Mouse (Mus musculus) spleen, adult 18-20 months (tissue): Measurements from ENCODE around the gene Yes1.
"Not testable (repeated sequence)": the region's sequence is repeated elsewhere in the genome, so short reads cannot be mapped to it uniquely, and the experiment has no call there.

Source experiments
- DNase-seq, 2 experiments: peaks; one replicate each; pipeline ENCODE4 v3.0.0; 2022; ENCODE audit warnings: mixed read lengths in 2 of 2

Gene Yes1

DNA sequence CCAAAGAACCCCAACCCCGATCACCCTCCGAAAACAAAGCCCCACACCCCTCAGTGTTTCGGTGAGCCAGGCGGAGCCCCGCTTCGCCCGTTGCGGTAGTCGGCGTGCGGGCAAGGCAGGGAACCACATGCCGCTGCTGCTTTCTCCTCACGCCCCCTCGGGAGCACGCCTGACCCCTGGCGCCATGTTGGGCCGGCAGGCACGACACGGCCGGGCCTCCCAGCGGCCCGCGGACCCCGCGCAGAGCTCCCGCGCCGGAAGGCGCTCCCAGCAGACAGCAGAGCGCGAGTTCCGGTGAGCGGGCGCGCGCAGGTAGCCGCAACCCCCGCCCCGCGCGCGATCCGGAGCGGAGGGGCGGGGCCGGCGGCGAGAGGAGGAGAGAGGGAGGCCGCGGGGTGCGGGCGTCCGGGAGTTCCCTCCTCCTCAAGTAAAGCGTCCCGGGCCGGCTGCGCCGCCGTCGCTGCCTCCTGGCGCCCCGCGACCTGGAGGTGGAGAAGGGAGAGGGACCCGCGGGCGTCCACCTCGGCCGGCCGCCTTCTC is at the start of gene Yes1:
Gene Yes1, plus strand, starts transcription at position 371 of the 540 bp plus-strand sequence.
- DNase-seq = peak; percentile 59 to 66

DNA sequence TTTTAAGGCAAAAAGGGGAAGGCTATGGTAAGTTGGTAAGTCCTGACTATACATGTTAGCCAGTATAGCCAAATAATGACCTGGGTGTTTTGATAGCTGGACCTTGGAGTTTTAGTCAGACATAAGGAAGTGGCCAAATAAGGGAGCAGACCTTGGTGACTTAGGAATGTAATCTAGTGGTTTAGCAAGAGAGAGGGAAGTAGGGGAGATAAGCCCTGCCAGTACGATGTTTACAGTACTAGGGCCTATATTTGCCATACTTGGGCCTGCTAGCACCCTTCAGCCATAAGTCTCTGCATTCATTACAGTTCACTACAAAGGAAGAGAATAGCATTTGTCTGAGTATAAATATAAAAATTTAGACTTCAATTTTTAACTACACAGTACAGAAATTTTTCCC is 46.3 kb upstream of the Yes1 start:
- no peak for DNase-seq

GRCm38 (mm10) chr5:32571802-32572201 is 39.2 kb upstream of the Yes1 start:
- no peak for DNase-seq

- DNase-seq = peak in 1 of 2 experiments; percentile 50
These were observed 22.8 kb upstream of the Yes1 start for GRCm38 (mm10) chr5:32588136-32588535.

GRCm38 (mm10) chr5:32593793-32594192 is 17.2 kb upstream of the Yes1 start:
- no peak for DNase-seq

DNA sequence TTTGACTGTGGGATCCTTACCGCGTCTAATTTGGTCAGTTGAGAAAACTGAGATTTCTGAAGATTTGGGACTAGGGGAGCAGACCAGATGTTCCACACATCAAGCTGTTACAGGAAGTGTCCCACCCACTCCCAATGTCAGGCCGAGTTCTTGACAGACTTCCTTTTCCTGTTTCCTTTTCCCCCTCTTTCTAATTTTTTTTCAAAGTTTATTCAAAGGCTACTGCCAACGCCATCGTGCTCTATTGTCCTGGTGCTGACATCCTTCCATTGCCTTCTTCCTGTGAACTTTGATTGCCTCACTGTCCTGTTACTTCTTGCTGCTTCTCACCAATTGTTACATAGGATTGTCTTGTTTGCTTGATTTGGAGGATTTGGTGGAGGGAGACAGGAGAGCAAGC is 16.6 kb upstream of the Yes1 start:
- no peak for DNase-seq

DNA sequence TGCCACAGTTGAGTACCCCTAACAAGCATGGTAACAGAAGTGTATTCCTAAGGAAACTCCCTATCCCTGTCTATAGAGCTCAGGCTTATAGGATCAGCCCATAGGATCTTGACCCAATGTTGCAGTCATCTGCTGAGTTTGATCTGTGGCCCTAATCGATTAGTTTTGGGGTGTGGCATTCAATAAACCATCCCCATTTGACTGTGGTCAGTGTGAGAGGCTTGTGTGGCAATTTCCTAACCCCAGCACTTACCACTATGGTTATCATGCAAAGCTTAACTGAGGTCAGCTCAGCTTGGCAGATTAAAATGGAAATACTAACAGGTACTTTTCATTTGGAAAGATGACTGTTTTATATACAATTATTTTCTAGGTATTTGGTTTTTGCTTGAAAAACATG is 5.1 kb upstream of the Yes1 start:
- DNase-seq = no peak

DNA sequence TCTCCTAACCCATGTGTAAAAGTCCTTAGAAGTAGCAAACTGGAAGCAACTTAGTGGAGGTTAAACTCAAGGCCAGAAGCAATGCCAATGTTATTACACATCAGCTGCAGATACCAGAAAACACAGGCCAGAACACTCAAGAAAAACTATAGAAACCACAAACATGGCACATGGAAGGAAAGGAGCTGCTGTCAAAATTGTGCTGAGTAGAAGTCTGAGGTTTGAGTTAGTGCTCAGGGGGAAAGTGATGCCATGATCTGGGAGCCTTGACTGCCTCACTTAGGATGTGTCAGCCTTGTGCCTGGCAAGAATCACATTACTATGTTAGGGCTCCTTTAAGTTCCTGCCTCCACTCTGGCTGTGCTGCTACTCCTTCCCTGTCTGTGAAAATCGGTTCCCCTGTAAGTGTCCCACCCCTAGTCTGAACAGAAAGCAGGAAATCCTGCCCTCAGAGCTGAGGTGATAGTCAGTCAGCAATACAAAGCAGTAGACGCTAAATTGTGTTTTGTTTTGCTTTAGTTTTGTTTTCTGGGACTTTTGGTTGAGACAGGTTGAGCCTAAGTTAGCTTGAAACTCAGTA is 3.1 kb upstream of the Yes1 start:
- DNase-seq = no peak

- no peak for DNase-seq
These were observed 2.5 kb upstream of the Yes1 start for GRCm38 (mm10) chr5:32608516-32608915.

DNA sequence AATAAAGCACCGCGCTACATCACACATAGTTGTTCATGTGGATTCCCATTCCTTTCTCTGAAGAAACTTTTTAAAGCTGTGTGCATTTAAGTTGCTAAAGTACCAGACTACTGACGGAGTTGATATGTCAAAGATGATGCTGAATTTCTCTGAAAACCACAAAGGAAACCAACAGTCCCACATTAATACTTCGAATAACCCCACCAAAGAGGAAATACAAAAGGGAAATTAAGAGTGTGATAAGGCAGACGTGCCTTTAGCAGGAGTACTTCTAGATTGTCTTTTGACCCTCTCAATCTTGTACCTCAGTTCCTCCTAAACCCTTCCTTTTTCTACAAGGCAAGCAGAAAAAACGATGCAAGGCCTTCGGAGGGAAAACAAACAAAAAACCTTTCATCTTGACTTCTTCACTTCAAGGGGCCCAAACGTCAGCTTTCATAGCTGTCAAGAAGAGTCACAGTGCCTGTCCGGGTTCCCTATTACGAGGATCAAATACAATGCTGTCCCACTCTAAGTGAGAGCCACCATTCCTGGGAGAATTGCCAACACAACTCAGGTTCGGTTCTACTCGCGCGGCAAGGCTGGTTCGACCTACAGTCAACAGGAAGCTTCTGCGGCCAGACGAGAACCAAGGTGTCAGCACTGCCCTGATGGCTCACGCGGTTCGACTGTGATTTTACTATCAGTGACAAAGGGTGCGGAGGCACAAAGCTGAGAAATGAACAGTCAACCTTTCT is 739 bp upstream of the Yes1 start:
- DNase-seq = peak in 1 of 2 experiments; percentile 14

DNA sequence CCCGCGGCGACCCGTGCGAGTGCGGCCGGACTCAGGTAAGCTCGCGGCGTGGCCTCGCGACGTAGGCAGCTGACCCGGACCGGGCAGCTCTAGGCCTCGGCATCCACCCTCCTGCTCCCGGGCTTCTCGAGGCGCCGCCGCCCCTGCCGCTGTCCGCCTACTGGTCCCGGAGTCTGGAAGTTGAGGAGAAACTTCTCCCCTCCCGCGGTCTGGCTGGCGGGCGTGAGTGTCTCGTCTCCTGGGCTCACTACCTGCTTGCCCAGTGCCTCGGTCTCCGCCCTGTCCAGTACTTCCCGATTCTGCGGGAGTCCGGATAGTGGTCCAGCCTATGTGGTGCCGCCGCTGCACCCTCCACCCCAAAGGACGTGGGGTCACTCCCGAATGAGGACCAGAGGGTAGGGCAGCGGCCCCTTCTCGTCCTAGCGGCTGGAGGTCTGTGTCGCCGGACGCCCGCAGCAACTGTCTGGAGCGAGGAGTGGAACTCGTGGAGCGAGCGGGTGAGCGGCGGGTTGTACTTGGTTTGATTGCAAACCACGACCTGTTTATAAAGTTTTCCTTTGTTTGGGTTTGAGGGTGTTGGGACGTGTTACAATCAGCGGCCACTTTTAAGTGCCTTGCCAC is 480 bp downstream of the Yes1 start:
- DNase-seq = peak; percentile 6 to 39

GRCm38 (mm10) chr5:32614291-32614690 is 3.3 kb downstream of the Yes1 start:
- no peak for DNase-seq

DNA sequence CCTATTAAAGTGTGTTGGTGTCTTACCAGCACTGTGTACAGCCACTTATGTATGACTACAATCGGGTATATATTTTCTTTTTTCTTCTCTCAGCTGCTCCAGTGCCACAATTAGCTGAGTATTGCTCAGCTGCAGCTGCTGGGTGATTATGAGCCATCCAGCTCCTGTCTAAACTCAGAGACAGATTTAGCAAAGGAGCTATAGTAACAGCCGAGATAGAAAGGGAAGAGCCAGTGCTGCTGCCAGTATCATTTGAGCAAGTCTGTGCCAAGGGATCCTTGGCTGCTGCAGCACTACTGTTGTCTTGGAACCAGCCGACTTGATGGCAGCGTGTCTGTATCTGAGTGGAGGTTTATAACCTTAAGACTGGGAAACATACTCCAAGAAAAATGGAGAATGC is 3.7 kb downstream of the Yes1 start:
- no peak for DNase-seq

DNA sequence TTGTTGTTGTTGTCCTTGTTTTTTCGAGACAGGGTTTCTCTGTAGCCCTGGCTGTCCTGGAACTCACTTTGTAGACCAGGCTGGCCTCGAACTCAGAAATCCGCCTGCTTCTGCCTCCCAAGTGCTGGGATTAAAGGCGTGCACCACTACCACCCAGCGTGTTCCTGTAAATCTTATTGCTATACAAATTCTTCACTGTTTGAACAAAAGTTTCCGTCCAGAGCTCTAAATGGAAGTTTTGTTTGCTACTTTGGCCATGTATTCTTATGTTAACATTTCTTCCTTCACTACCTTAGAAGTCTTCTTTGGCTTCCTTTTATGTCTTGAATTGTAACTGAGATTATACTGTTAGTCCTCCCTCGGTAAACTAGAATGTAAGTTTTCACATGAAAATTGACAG is 5.5 kb downstream of the Yes1 start:
- DNase-seq = not testable (repeated sequence)

GRCm38 (mm10) chr5:32617851-32618250 is 6.9 kb downstream of the Yes1 start:
- DNase-seq = no peak

DNA sequence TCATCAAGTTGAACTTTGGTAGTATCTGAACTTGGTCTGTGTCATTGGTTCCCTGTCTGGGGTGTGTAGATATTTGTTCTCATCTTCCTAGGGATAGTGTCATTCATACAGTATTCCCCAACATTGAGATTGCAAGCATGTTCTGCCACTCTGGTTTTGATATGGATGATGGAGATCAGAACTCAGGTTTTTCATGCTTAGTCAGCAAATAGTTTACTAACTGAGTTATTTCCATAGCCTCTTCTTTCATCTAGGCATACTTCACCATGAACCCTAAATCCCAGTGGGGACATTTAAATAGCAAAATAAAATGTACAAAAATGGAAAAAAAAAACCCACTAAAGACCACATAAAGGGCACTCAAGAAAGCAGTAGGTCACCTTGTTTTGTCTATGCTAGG is 12.7 kb downstream of the Yes1 start:
- DNase-seq = no peak

DNA sequence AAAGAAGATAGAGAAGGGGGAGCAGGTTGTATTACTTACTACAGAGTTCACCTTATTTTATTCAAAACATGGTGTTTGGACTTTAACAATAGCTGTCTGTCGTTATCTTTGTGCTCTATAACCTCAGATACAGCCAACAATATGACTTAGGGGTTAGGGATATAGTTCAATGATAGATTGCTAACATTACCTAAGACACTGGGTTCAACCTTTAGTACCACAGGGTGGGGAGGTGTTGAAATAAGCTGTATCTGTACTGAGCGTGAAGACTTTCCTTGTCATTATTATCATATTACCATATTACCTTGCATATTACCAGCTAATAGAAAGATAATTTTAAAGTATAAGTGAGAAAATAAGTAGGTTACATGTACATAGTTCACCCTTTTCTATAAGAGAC is 13.8 kb downstream of the Yes1 start:
- no peak for DNase-seq

DNA sequence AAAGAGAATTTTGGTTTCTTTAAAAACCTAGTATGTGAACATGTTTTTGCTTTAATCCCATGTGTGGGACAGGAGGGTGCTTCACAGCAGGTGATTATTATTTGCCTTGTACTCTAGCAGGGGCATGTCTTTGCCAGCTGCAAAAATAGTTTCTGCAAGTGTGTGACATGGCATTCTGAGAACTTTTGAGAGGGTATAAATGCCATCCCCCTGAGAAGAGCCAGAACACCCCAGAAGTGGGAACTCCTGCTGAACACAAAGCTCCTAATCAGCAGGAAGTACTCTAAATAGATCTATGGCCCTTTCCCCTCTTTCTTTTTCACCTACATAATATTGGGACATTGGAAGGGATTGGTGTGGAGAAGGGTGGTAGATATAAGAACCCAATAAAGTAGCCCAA is 22.2 kb downstream of the Yes1 start:
- no peak for DNase-seq

DNA sequence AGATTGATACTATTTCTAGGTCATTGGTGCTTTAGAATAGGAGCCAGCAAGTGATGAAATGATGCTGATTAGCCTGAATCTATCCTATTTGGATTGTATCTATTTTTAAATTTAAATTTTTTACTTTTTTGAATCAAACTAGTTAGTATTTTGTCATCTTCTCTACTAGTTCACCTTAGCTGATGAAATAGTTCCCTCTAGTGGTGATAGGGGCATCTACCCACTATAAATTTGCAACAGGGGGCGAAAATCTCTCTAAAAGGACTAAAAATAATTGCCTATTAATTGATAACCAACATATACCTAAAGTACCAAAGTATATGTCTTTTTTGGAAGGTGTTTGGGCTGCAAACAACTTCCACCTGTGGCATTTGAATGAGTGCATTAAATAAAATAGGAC is 46.4 kb downstream of the Yes1 start:
- DNase-seq = no peak

- DNase-seq = no peak
These were observed 71.5 kb downstream of the Yes1 start for GRCm38 (mm10) chr5:32682475-32682874.

DNA sequence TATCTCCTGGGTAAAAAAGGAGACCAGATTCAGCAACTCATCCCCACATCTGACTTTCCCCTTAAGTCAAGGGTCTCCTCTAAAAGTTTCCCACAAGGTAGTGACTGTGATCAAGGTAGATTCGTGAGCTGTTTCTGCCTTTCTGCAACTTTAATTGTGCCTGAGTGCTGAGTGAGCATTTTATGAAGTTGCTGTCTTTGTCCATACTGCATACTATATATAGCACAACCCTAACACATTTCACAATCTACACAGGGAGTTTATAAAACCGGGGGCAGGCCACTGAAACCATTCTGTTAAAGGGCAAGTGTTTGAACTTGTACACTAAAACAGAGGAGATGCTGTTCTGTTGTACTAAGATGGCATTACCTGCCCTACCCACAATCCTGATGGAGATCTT is 82.4 kb downstream of the Yes1 start:
- DNase-seq = no peak

GRCm38 (mm10) chr5:32697208-32697867 is 86.4 kb downstream of the Yes1 start:
- DNase-seq = no peak

DNA sequence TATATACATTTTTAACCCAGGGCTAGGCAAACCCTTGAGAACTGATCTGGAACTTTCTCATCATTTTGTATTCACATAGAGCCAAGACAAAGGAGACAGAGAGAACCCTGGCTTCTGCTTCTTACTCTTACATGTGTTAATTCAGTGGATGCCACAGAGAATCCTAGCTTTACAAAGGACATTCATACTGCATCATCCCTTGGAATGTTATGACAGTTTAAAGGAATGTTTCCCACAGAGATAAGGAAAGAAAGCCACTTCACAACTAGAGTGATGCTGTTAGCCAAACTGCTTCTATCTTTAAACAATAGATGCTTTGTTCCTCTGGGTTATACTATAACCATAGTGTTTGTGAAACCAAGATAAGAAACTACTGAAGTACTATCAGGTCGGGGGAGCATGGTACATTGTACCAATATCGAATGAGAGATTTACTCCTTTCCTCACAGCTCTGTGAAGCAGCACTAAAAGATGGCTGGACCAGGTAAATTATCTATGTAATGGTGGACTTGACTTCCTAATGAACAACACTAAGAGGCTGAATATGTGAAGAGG is 95.3 kb downstream of the Yes1 start:
- no peak for DNase-seq
